Mouse (Mus musculus) kidney, embryonic 15.5 days (tissue): ENCODE data around the gene Cntrl. TPM values are rescaled to one million over a fixed set of nuclear protein-coding genes. Genes with fewer than 3 reads are reported as not detected.

Experiments
- ATAC-seq: fragments of 200-750 bp; cut with Nextera tagmentation; replicated peaks from 2 replicates; pipeline ENCODE4 v1.8.0; 2017; ENCODE audit warnings: moderate TSS enrichment; ENCODE audit not compliant: low FRiP score
- H3K27ac ChIP-seq: fragments of 300-500 bp; sonication (generic); 2 replicates; pipeline ENCODE4 v1.5.1; 2015; ENCODE audit warnings: mild to moderate bottlenecking, inconsistent platforms
- H3K27me3 ChIP-seq: fragments of 300-500 bp; sonication (generic); 2 replicates; pipeline ENCODE4 v1.6.1; 2015; ENCODE audit warnings: inconsistent platforms
- H3K36me3 ChIP-seq: fragments of 300-500 bp; sonication (generic); 2 replicates; pipeline ENCODE4 v1.6.1; 2015; ENCODE audit warnings: inconsistent platforms
- H3K4me1 ChIP-seq: fragments of 300-500 bp; sonication (generic); 2 replicates; pipeline ENCODE4 v1.6.1; 2015; ENCODE audit warnings: inconsistent platforms
- H3K4me2 ChIP-seq: fragments of 300-500 bp; sonication (generic); 2 replicates; pipeline ENCODE4 v1.6.1; 2015; ENCODE audit warnings: moderate library complexity, mild to moderate bottlenecking, inconsistent platforms
- H3K4me3 ChIP-seq: fragments of 300-500 bp; sonication (generic); replicated peaks from 2 replicates; pipeline ENCODE4 v1.5.1; 2015; ENCODE audit warnings: mild to moderate bottlenecking, inconsistent platforms
- H3K9ac ChIP-seq: fragments of 300-500 bp; sonication (generic); 2 replicates; pipeline ENCODE4 v1.6.1; 2015; ENCODE audit warnings: mild to moderate bottlenecking, inconsistent platforms
- H3K9me3 ChIP-seq: fragments of 300-500 bp; sonication (generic); replicated peaks from 2 replicates; pipeline ENCODE4 v1.6.1; 2016; ENCODE audit warnings: inconsistent platforms
- WGBS: fragments of 180-500 bp; shearing (Covaris S2); methylation state at CpG from one replicate; pipeline ENCODE4 v1.1.7; 2015; ENCODE audit warnings: mixed read lengths; 5-methylcytosine and 5-hydroxymethylcytosine counted together
- polyA plus RNA-seq: library from polyadenylated mRNA; unstranded; fragments of >200 nt; fragmentation: Nextera tagmentation; extraction: Ambion mirVana; gene quantifications from 2 replicates; pipeline ENCODE4 v1.2.1, GENCODE M21; 2015

Cntrl gene
- polyA plus RNA-seq, 1 experiment from 2014 or later = 26.6 TPM

DNA sequence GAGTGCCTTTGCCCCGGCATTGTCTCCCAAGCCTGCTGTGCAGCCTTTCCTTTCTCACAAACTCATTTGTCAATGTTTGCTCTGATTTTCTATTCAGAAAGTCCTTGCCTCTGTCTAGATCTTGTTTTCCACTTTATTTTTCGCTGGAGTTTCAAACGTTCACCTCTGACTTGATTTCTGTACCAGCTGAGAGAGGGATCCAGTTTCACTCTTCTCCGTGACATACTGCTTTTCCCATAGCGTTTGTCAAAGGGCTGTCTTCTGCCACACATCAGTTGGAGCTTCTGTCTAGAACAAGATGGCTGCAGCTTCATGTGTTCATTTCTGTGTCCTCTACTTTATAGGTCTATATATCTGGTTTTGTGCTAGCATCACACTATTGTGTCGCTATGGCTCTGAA lies 30.1 kb upstream of the Cntrl start:
- ATAC-seq = no peak
- WGBS = 54% methylated on average over 6 of the region's 6 CpGs

GRCm38 (mm10) chr2:35087418-35087817 lies 21.9 kb upstream of the Cntrl start:
- ATAC-seq = no peak
- H3K4me3 ChIP-seq = no peak overlapping the region
- H3K9me3 ChIP-seq = no peaks in the 10 kb centered on the region

More for the DNA sequence above, 30.1 kb upstream of the Cntrl start:
- Histone ChIP-seq H3K9ac (no peak overlapping the region), H3K27me3 (no peaks in the 10 kb centered on the region), H3K4me1 (no peaks in the 10 kb centered on the region), H3K9me3 (no peaks in the 10 kb centered on the region), H3K36me3 (no peaks in the 10 kb centered on the region), H3K27ac (no peak overlapping the region), H3K4me2 (no peak overlapping the region), H3K4me3 (no peak overlapping the region)

GRCm38 (mm10) chr2:35100529-35100928 lies 8.8 kb upstream of the Cntrl start:
- Histone ChIP-seq H3K27ac (no peak overlapping the region), H3K4me2 (no peak overlapping the region), H3K4me1 (peaks cover 4% of the 10 kb centered on the region; the same call in 1 of the 2 replicates), H3K4me3 (no peak overlapping the region), H3K27me3 (no peaks in the 10 kb centered on the region; the same call in 1 of the 2 replicates), H3K9ac (no peak overlapping the region), H3K36me3 (no peaks in the 10 kb centered on the region), H3K9me3 (no peaks in the 10 kb centered on the region)
- 85% methylated on average over 6 of the region's 6 CpGs for WGBS
- no peak for ATAC-seq

More at GRCm38 (mm10) chr2:35087418-35087817, 21.9 kb upstream of the Cntrl start:
- Histone ChIP-seq H3K4me2 (no peak overlapping the region), H3K27me3 (no peaks in the 10 kb centered on the region), H3K36me3 (no peaks in the 10 kb centered on the region), H3K4me1 (no peaks in the 10 kb centered on the region), H3K9ac (no peak overlapping the region), H3K27ac (no peak overlapping the region)
- WGBS = 76% methylated on average over 4 of the region's 4 CpGs

DNA sequence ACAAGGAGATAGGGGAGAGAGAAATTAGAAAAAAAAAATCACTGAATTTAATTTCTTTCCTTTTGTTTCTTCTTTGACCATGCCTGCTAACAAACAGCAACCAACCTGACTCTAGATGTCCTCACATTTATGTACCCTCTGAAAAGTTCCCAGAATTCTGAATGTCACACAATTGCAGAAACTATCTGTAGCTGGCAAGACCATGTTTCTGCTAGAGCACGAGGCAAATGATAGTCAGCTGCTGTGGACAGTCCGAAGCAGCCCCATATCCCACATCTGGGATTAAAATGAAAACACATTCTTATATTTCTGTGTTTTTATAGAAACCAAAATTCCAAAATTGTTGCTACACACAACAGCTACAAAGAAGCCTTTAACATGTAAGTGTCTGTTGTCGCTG lies 7.8 kb upstream of the Cntrl start, which contains the start of gene AI182371:
AI182371 (minus strand) TSS at position 101 of the 400 bp plus-strand sequence.
- Histone ChIP-seq H3K4me3 (no peak within 1 kb of the TSS), H3K9ac (no peak within 1 kb of the TSS), H3K27me3 (no peaks in the 10 kb centered on the region; the same call in 1 of the 2 replicates), H3K4me1 (peaks cover 4% of the 10 kb centered on the region; the same call in 1 of the 2 replicates), H3K4me2 (no peak within 1 kb of the TSS), H3K27ac (no peak within 1 kb of the TSS), H3K9me3 (no peaks in the 10 kb centered on the region), H3K36me3 (no peaks in the 10 kb centered on the region)
- 91% methylated on average over 3 of the region's 3 CpGs for WGBS
- ATAC-seq = no peak

- H3K9ac ChIP-seq = no peak overlapping the region
- no peaks in the 10 kb centered on the region for H3K9me3 ChIP-seq
- H3K27me3 ChIP-seq = no peaks in the 10 kb centered on the region; the same call in 1 of the 2 replicates
- no peak overlapping the region for H3K4me3 ChIP-seq
- no peaks in the 10 kb centered on the region for H3K36me3 ChIP-seq
- ATAC-seq = no peak
- H3K4me1 ChIP-seq = peaks cover 6% of the 10 kb centered on the region; the same call in 1 of the 2 replicates
- H3K4me2 ChIP-seq = no peak overlapping the region
- H3K27ac ChIP-seq = no peak overlapping the region
Observed at GRCm38 (mm10) chr2:35102777-35103176, 6.5 kb upstream of the Cntrl start.

GRCm38 (mm10) chr2:35103558-35103957 lies 5.7 kb upstream of the Cntrl start:
- no peaks in the 10 kb centered on the region for H3K36me3 ChIP-seq
- peaks cover 6% of the 10 kb centered on the region; the same call in 1 of the 2 replicates for H3K4me1 ChIP-seq
- H3K9ac ChIP-seq = no peak overlapping the region
- no peak overlapping the region for H3K27ac ChIP-seq
- no peaks in the 10 kb centered on the region; the same call in 1 of the 2 replicates for H3K27me3 ChIP-seq
- no peak overlapping the region for H3K4me2 ChIP-seq
- ATAC-seq = no peak
- H3K9me3 ChIP-seq = no peaks in the 10 kb centered on the region
- H3K4me3 ChIP-seq = no peak overlapping the region
- 44% methylated on average over 5 of the region's 5 CpGs for WGBS

DNA sequence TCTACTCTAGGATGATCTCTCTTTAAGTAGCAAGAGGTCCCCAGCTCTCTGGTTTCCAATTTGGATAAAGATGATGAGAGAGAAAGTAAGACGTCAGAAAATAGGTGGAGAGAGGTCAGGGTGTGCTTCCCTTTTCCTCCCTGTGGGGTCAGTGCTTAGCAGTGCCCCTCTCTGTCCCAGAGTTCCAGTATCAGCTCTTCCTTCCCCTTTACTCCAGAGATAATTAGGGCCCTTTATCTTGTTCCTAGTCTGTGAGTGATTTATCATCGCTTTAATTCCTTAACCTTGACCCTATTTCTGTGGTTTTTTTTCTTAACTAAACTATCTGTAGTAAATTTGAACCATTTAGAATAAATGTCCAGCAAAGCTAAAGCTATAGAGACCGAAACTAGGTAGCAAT lies 4.4 kb upstream of the Cntrl start:
- H3K4me3 ChIP-seq = no peak overlapping the region
- no peak overlapping the region for H3K27ac ChIP-seq
- H3K9me3 ChIP-seq = no peaks in the 10 kb centered on the region
- peaks cover 13% of the 10 kb centered on the region; the same call in 1 of the 2 replicates for H3K4me1 ChIP-seq
- H3K9ac ChIP-seq = no peak overlapping the region
- H3K36me3 ChIP-seq = no peaks in the 10 kb centered on the region
- WGBS = 34% methylated on average over 3 of the region's 3 CpGs
- no peak overlapping the region for H3K4me2 ChIP-seq
- no peak for ATAC-seq
- H3K27me3 ChIP-seq = no peaks in the 10 kb centered on the region; the same call in 1 of the 2 replicates

- ATAC-seq = no peak
- H3K9me3 ChIP-seq = no peaks in the 10 kb centered on the region
- H3K4me3 ChIP-seq = no peak overlapping the region
- no peak overlapping the region for H3K9ac ChIP-seq
- H3K36me3 ChIP-seq = no peaks in the 10 kb centered on the region
- H3K4me2 ChIP-seq = no peak overlapping the region
- no peaks in the 10 kb centered on the region for H3K27me3 ChIP-seq
- WGBS = 58% methylated on average over 5 of the region's 5 CpGs
- H3K27ac ChIP-seq = no peak overlapping the region
- H3K4me1 ChIP-seq = peaks cover 24% of the 10 kb centered on the region
Observed at GRCm38 (mm10) chr2:35107984-35108635, 1.2 kb upstream of the Cntrl start.

GRCm38 (mm10) chr2:35108712-35109111 lies 580 bp upstream of the Cntrl start:
- H3K9me3 ChIP-seq = no peaks in the 10 kb centered on the region
- peak overlapping the region; percentile 78 for H3K9ac ChIP-seq
- peak overlapping the region; percentile 92 for H3K27ac ChIP-seq
- ATAC-seq = peak; percentile 62
- WGBS = 28% methylated on average over 3 of the region's 3 CpGs
- H3K27me3 ChIP-seq = no peaks in the 10 kb centered on the region
- H3K4me3 ChIP-seq = peak overlapping the region; percentile 89
- peak overlapping the region; percentile 75 for H3K4me2 ChIP-seq
- H3K36me3 ChIP-seq = peaks cover 5% of the 10 kb centered on the region; the same call in 1 of the 2 replicates
- peaks cover 22% of the 10 kb centered on the region for H3K4me1 ChIP-seq

DNA sequence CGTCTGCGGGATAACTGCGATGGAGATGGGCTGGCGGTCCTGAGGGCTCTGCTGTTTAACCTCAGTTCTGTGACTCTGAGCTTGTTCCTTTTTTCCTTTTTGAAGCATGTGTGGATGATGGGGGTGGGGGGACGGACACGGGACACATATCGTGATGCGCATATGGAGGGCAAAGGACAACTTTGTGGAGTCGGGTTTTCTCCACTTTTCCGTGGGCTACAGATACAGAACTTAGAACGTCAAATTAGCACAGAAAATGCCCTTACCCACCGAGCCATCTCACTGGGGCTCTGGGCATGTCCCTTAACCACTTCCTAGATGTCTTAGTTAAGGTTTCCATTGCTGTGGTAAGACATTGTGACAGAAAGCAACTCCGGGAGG lies 622 bp downstream of the Cntrl start:
- WGBS = 1% methylated on average over 13 of the region's 13 CpGs
- peak overlapping the region; percentile 78 for H3K9ac ChIP-seq
- H3K4me2 ChIP-seq = peak overlapping the region; percentile 75
- peaks cover 8% of the 10 kb centered on the region; the same call in 1 of the 2 replicates for H3K36me3 ChIP-seq
- peak overlapping the region; percentile 92 for H3K27ac ChIP-seq
- H3K27me3 ChIP-seq = no peaks in the 10 kb centered on the region
- H3K4me3 ChIP-seq = peak overlapping the region; percentile 89
- H3K9me3 ChIP-seq = no peaks in the 10 kb centered on the region
- ATAC-seq = no peak
- H3K4me1 ChIP-seq = peaks cover 20% of the 10 kb centered on the region

DNA sequence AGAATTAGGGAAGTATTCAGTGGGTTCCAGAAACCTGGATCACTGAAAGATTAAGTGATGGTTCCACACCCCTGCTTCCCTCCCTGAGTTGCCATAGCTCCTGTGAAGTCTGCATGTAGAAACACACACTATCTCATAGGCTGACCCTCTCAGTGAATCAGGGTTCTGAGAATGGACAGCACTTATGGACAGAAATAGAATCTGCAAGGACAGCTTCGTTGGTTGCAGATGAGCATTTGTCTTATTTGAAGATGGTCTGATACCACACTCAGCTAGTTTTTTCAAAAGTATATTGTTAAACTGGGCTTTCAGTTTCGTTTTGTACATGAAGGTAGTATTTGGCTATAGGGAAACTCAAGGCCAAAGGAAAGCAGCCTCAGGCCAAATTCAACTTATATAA lies 1.2 kb downstream of the Cntrl start:
- H3K27me3 ChIP-seq = no peaks in the 10 kb centered on the region
- no peak for ATAC-seq
- H3K4me2 ChIP-seq = 0 out of 2 replicates have a peak overlapping the region, but pooled peaks have one; percentile 14
- H3K36me3 ChIP-seq = peaks cover 14% of the 10 kb centered on the region
- no peak overlapping the region for H3K27ac ChIP-seq
- no peaks in the 10 kb centered on the region for H3K9me3 ChIP-seq
- H3K4me3 ChIP-seq = 0 out of 2 replicates have a peak overlapping the region, but pooled peaks have one; percentile 4
- peaks cover 20% of the 10 kb centered on the region for H3K4me1 ChIP-seq
- WGBS = 78% methylated on average over 2 of the region's 2 CpGs
- no peak overlapping the region for H3K9ac ChIP-seq

GRCm38 (mm10) chr2:35124716-35125115 lies 15.4 kb downstream of the Cntrl start:
- no peak overlapping the region for H3K9ac ChIP-seq

More at GRCm38 (mm10) chr2:35124716-35125115, 15.4 kb downstream of the Cntrl start:
- Histone ChIP-seq H3K4me1 (no peaks in the 10 kb centered on the region), H3K4me2 (no peak overlapping the region), H3K4me3 (no peak overlapping the region), H3K27me3 (no peaks in the 10 kb centered on the region), H3K27ac (no peak overlapping the region), H3K9me3 (no peaks in the 10 kb centered on the region), H3K36me3 (peaks cover 54% of the 10 kb centered on the region)
- no peak for ATAC-seq
- 78% methylated on average over 7 of the region's 7 CpGs for WGBS
